Mouse (Mus musculus): ENCODE results near the gene Ccdc74a. TPM values are rescaled to one million over a fixed set of nuclear protein-coding genes. Genes with fewer than 3 reads are reported as not detected.

The Ccdc74a gene
- polyA plus RNA-seq, 1 experiment: 1.5 TPM

DNA sequence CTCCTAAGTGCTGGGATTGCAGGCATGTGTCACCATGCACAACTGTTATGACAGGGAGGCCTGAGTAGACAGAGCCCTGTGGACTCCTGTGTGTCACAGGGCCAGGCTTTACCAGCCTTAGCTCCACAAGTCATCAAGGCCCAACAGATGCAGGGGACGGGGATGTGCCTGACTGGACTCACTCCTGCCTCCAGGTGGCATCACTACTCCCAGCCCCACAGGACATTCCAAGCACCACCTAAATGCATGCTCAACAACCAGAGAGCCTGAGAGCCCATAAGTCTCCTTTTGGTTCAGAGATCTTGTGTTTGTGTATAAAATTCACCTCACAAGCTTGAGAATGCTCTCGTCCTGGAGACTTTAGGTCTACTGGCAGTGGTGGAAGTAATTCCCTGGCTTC lies 8.7 kb upstream of the Ccdc74a start:
- Histone ChIP-seq H3K36me3 (ENCODE audit: control insufficient read depth, insufficient read depth) (peaks cover 11% of the 10 kb centered on the region), H3K79me2 (ENCODE audit: control insufficient read depth, insufficient read depth) (no peaks in the 10 kb centered on the region), H3K4me2 (ENCODE audit: low read depth) (no peak overlapping the region), H3K4me3 (no peak overlapping the region), H3ac (ENCODE audit: control insufficient read depth, insufficient read length) (no peak overlapping the region), H3K27me3 (ENCODE audit: control insufficient read depth, insufficient read depth, insufficient read length) (no peaks in the 10 kb centered on the region)
- TF ChIP-seq CEBPB (IDR thresholded peaks at IDR 0.05; ENCODE audit: insufficient read depth, poor library complexity, severe bottlenecking) (no peak), E2F4 (IDR thresholded peaks at IDR 0.05; ENCODE audit: insufficient read depth) (no peak), MYOD1 (IDR thresholded peaks at IDR 0.05; ENCODE audit: control insufficient read depth in 1 of 3, insufficient read length in 2 of 3, low read depth in 2 of 3) (no peak), SRF (IDR thresholded peaks at IDR 0.05; ENCODE audit: control insufficient read depth, insufficient read length, low read depth) (no peak), USF1 (IDR thresholded peaks at IDR 0.05; ENCODE audit: low read depth) (no peak), POLR2AphosphoS2 (IDR thresholded peaks at IDR 0.05; ENCODE audit: insufficient read length, low read depth) (no peak), MAX (IDR thresholded peaks at IDR 0.05; ENCODE audit: low read depth) (no peak), TCF3 (IDR thresholded peaks at IDR 0.05; ENCODE audit: insufficient read length, low read depth) (no peak), POLR2A (IDR thresholded peaks at IDR 0.05; ENCODE audit: insufficient read length, low read depth) (no peak), TCF12 (IDR thresholded peaks at IDR 0.05; ENCODE audit: insufficient read depth, poor library complexity, severe bottlenecking) (no peak), REST (IDR thresholded peaks at IDR 0.05; ENCODE audit: insufficient read depth, insufficient read length) (no peak), MYOG (IDR thresholded peaks at IDR 0.05; ENCODE audit: control insufficient read depth in 1 of 3, insufficient read depth in 1 of 3, insufficient read length in 2 of 3, low read depth in 2 of 3) (no peak)

- Histone ChIP-seq H3K79me2 (ENCODE audit: control insufficient read depth, insufficient read depth) (no peaks in the 10 kb centered on the region), H3K36me3 (ENCODE audit: control insufficient read depth, insufficient read depth) (peaks cover 16% of the 10 kb centered on the region), H3K4me3 (no peak overlapping the region), H3K4me2 (ENCODE audit: low read depth) (no peak overlapping the region), H3ac (ENCODE audit: control insufficient read depth, insufficient read length) (no peak overlapping the region), H3K27me3 (ENCODE audit: control insufficient read depth, insufficient read depth, insufficient read length) (no peaks in the 10 kb centered on the region)
- no peak for TF ChIP-seq POLR2AphosphoS2 (IDR thresholded peaks at IDR 0.05; ENCODE audit: insufficient read length, low read depth)
- no peak for TF ChIP-seq TCF3 (IDR thresholded peaks at IDR 0.05; ENCODE audit: insufficient read length, low read depth)
- no peak for TF ChIP-seq MAX (IDR thresholded peaks at IDR 0.05; ENCODE audit: low read depth)
- no peak for TF ChIP-seq POLR2A (IDR thresholded peaks at IDR 0.05; ENCODE audit: insufficient read length, low read depth)
- TF ChIP-seq TCF12 (IDR thresholded peaks at IDR 0.05; ENCODE audit: insufficient read depth, poor library complexity, severe bottlenecking): no peak
- TF ChIP-seq CEBPB (IDR thresholded peaks at IDR 0.05; ENCODE audit: insufficient read depth, poor library complexity, severe bottlenecking): no peak
- no peak for TF ChIP-seq E2F4 (IDR thresholded peaks at IDR 0.05; ENCODE audit: insufficient read depth)
- no peak for TF ChIP-seq REST (IDR thresholded peaks at IDR 0.05; ENCODE audit: insufficient read depth, insufficient read length)
- no peak for TF ChIP-seq SRF (IDR thresholded peaks at IDR 0.05; ENCODE audit: control insufficient read depth, insufficient read length, low read depth)
- TF ChIP-seq MYOG (IDR thresholded peaks at IDR 0.05; ENCODE audit: control insufficient read depth in 1 of 3, insufficient read depth in 1 of 3, insufficient read length in 2 of 3, low read depth in 2 of 3): no peak
- TF ChIP-seq MYOD1 (IDR thresholded peaks at IDR 0.05; ENCODE audit: control insufficient read depth in 1 of 3, insufficient read length in 2 of 3, low read depth in 2 of 3): no peak
- TF ChIP-seq USF1 (IDR thresholded peaks at IDR 0.05; ENCODE audit: low read depth): no peak
Observed at GRCm38 (mm10) chr16:17638036-17638628, 8.1 kb upstream of the Ccdc74a start.

DNA sequence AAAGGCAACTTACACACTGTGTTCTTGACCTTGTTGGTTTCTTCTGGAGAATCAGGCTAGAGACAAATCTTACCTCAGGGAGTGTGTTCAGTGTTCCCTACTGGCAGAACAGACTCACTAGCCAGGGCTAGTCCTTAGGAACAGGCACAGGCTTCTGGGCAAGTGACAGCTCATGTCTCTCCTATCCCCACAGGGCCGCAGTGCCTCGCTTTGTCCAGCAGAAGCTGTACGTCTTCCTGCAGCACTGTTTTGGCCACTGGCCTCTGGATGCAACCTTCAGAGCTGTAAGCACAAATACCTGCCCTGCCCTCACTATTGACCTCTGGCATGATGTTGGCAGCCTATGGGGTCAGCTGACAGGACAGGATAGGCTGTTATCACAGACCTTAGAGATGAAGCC lies 7.2 kb upstream of the Ccdc74a start:
- H3K36me3 ChIP-seq (ENCODE audit: control insufficient read depth, insufficient read depth): peaks cover 19% of the 10 kb centered on the region

DNA sequence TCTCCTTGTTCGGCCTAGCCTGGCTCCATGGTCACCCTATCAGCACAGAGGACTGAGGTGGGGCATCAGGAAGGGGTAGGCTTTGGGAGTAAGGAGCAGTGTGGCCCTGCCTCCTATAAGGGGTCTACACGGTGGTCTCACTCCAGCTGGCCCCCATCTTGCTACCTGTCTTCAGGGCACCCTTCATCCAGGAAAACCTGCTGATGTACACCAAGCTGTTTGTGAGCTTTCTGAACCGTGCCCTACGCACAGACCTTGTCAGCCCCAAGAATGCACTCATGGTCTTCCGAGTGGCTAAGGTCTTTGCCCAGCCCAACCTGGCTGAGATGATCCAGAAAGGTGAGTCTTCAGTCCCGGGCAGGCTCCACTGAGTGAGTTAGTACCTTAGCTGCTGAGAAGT lies 6.3 kb upstream of the Ccdc74a start:
- no peaks in the 10 kb centered on the region for H3K27me3 ChIP-seq (ENCODE audit: control insufficient read depth, insufficient read depth, insufficient read length)
- H3K36me3 ChIP-seq (ENCODE audit: control insufficient read depth, insufficient read depth): peaks cover 19% of the 10 kb centered on the region
- no peak overlapping the region for H3ac ChIP-seq (ENCODE audit: control insufficient read depth, insufficient read length)
- no peaks in the 10 kb centered on the region for H3K79me2 ChIP-seq (ENCODE audit: control insufficient read depth, insufficient read depth)
- H3K4me3 ChIP-seq: no peak overlapping the region
- no peak overlapping the region for H3K4me2 ChIP-seq (ENCODE audit: low read depth)
- TF ChIP-seq MYOG (IDR thresholded peaks at IDR 0.05; ENCODE audit: control insufficient read depth in 1 of 3, insufficient read depth in 1 of 3, insufficient read length in 2 of 3, low read depth in 2 of 3) (no peak), MAX (IDR thresholded peaks at IDR 0.05; ENCODE audit: low read depth) (no peak), TCF12 (IDR thresholded peaks at IDR 0.05; ENCODE audit: insufficient read depth, poor library complexity, severe bottlenecking) (no peak), POLR2A (IDR thresholded peaks at IDR 0.05; ENCODE audit: insufficient read length, low read depth) (no peak), POLR2AphosphoS2 (IDR thresholded peaks at IDR 0.05; ENCODE audit: insufficient read length, low read depth) (no peak), CEBPB (IDR thresholded peaks at IDR 0.05; ENCODE audit: insufficient read depth, poor library complexity, severe bottlenecking) (no peak), SRF (IDR thresholded peaks at IDR 0.05; ENCODE audit: control insufficient read depth, insufficient read length, low read depth) (no peak), TCF3 (IDR thresholded peaks at IDR 0.05; ENCODE audit: insufficient read length, low read depth) (no peak), USF1 (IDR thresholded peaks at IDR 0.05; ENCODE audit: low read depth) (no peak), REST (IDR thresholded peaks at IDR 0.05; ENCODE audit: insufficient read depth, insufficient read length) (no peak), E2F4 (IDR thresholded peaks at IDR 0.05; ENCODE audit: insufficient read depth) (no peak), MYOD1 (IDR thresholded peaks at IDR 0.05; ENCODE audit: control insufficient read depth in 1 of 3, insufficient read length in 2 of 3, low read depth in 2 of 3) (no peak)

More for the DNA sequence above, 7.2 kb upstream of the Ccdc74a start:
- Histone ChIP-seq H3K4me2 (ENCODE audit: low read depth) (no peak overlapping the region), H3K27me3 (ENCODE audit: control insufficient read depth, insufficient read depth, insufficient read length) (no peaks in the 10 kb centered on the region), H3ac (ENCODE audit: control insufficient read depth, insufficient read length) (no peak overlapping the region), H3K4me3 (no peak overlapping the region), H3K79me2 (ENCODE audit: control insufficient read depth, insufficient read depth) (no peaks in the 10 kb centered on the region)
- TF ChIP-seq REST (IDR thresholded peaks at IDR 0.05; ENCODE audit: insufficient read depth, insufficient read length) (no peak), CEBPB (IDR thresholded peaks at IDR 0.05; ENCODE audit: insufficient read depth, poor library complexity, severe bottlenecking) (no peak), TCF12 (IDR thresholded peaks at IDR 0.05; ENCODE audit: insufficient read depth, poor library complexity, severe bottlenecking) (no peak), MAX (IDR thresholded peaks at IDR 0.05; ENCODE audit: low read depth) (no peak), SRF (IDR thresholded peaks at IDR 0.05; ENCODE audit: control insufficient read depth, insufficient read length, low read depth) (no peak), POLR2A (IDR thresholded peaks at IDR 0.05; ENCODE audit: insufficient read length, low read depth) (no peak), POLR2AphosphoS2 (IDR thresholded peaks at IDR 0.05; ENCODE audit: insufficient read length, low read depth) (no peak), USF1 (IDR thresholded peaks at IDR 0.05; ENCODE audit: low read depth) (no peak), MYOG (IDR thresholded peaks at IDR 0.05; ENCODE audit: control insufficient read depth in 1 of 3, insufficient read depth in 1 of 3, insufficient read length in 2 of 3, low read depth in 2 of 3) (no peak), E2F4 (IDR thresholded peaks at IDR 0.05; ENCODE audit: insufficient read depth) (no peak), MYOD1 (IDR thresholded peaks at IDR 0.05; ENCODE audit: control insufficient read depth in 1 of 3, insufficient read length in 2 of 3, low read depth in 2 of 3) (no peak)

All from myocyte (in vitro differentiated cells).